In the genomic region with DNA sequence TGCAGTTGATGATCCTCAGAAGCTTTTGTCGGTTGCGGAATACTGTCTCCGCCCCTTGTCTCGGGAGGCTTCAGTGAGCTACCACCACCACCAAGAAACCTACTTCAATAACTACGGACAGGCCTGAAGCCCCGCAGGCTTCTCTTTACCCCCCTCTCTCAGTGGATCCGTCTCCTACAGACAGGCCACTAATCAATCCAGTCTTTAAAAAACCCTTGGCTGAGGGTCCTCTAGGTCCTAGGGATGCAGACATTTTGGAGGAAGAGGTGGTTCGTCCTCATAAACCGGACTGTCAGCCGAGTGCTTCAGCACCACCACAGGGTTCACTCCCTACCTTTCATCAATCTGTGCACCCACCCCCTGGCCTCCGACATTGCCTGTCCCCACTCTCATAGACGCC, we compare ENCODE assay signal across 17 mouse cellular contexts.
"Had no signal": no experiment of that assay in that cellular context is flagged by ENCODE, and none has a peak within 500 bp of the region (broad histone marks: within the 10 kb centered on the region; RNA-seq: fewer than 3 reads in every experiment).

No protein-coding gene starts in this region.

- H3K27me3 ChIP-seq: neural tube, embryonic 12.5 days; neural tube, embryonic 13.5 days; neural tube, embryonic 15.5 days; stomach, embryonic 15.5 days had no signal

- H3K4me3 ChIP-seq: neural tube, embryonic 12.5 days; neural tube, embryonic 13.5 days; neural tube, embryonic 15.5 days; stomach, embryonic 15.5 days had no signal

- H3K4me2 ChIP-seq: neural tube, embryonic 12.5 days; neural tube, embryonic 13.5 days; neural tube, embryonic 15.5 days; stomach, embryonic 15.5 days had no signal

- DNase-seq: retina, postnatal 1 day; right cerebral cortex, adult 18-20 months; right cerebral cortex, postnatal 14 days; right cerebral cortex, postnatal 25 days; right cerebral cortex, postnatal 4 days; spleen, adult 18-20 months; thymus, adult 18-20 months; thymus, adult 2 months; thymus, postnatal 14 days; thymus, postnatal 25 days; thymus, postnatal 36 days; thymus, postnatal 4 days had no signal

- H3K27ac ChIP-seq: neural tube, embryonic 12.5 days; neural tube, embryonic 13.5 days; neural tube, embryonic 15.5 days; stomach, embryonic 15.5 days; stomach, postnatal 0 days had no signal

- H3K36me3 ChIP-seq: neural tube, embryonic 12.5 days; neural tube, embryonic 13.5 days; neural tube, embryonic 15.5 days; stomach, embryonic 15.5 days had no signal

- H3K9me3 ChIP-seq: stomach, embryonic 15.5 days had no signal

- H3K9ac ChIP-seq: neural tube, embryonic 12.5 days; neural tube, embryonic 13.5 days; neural tube, embryonic 15.5 days; stomach, embryonic 15.5 days had no signal

- H3K4me1 ChIP-seq: neural tube, embryonic 12.5 days; neural tube, embryonic 13.5 days; neural tube, embryonic 15.5 days; stomach, embryonic 15.5 days had no signal
